Mouse (Mus musculus): ENCODE measurements around the gene Gzma.
A peak's percentile ranks its signal among the peaks of the same experiment; 100 is the strongest.

The Gzma gene

GRCm38 (mm10) chr13:113079021-113079420 lies 21.8 kb downstream of the Gzma start:
- no peaks in the 10 kb centered on the region for H3K36me3 ChIP-seq (ENCODE audit: control insufficient read depth, insufficient read depth, low read length, poor library complexity, severe bottlenecking)
- DNase-seq (ENCODE audit: low read depth, low spot score) = no peak
- H3K27me3 ChIP-seq (ENCODE audit: control insufficient read depth, insufficient read depth, low read length, poor library complexity, severe bottlenecking) = no peaks in the 10 kb centered on the region; the same call in 1 of the 2 replicates

GRCm38 (mm10) chr13:113064542-113064941 lies 36.2 kb downstream of the Gzma start:
- DNase-seq (ENCODE audit: low read depth, low spot score) = no peak
- Histone ChIP-seq H3K36me3 (ENCODE audit: control insufficient read depth, insufficient read depth, low read length, poor library complexity, severe bottlenecking) (no peaks in the 10 kb centered on the region), H3K27me3 (ENCODE audit: control insufficient read depth, insufficient read depth, low read length, poor library complexity, severe bottlenecking) (no peaks in the 10 kb centered on the region)

GRCm38 (mm10) chr13:113061746-113062145 lies 39.0 kb downstream of the Gzma start:
- H3K27me3 ChIP-seq (ENCODE audit: control insufficient read depth, insufficient read depth, low read length, poor library complexity, severe bottlenecking) = no peaks in the 10 kb centered on the region
- H3K36me3 ChIP-seq (ENCODE audit: control insufficient read depth, insufficient read depth, low read length, poor library complexity, severe bottlenecking) = no peaks in the 10 kb centered on the region
- DNase-seq (ENCODE audit: low read depth, low spot score) = no peak

- Histone ChIP-seq H3K27me3 (ENCODE audit: control insufficient read depth, insufficient read depth, low read length, poor library complexity, severe bottlenecking) (no peaks in the 10 kb centered on the region), H3K36me3 (ENCODE audit: control insufficient read depth, insufficient read depth, low read length, poor library complexity, severe bottlenecking) (no peaks in the 10 kb centered on the region)
- no peak for DNase-seq (ENCODE audit: low read depth, low spot score)
These were observed 45.0 kb downstream of the Gzma start for GRCm38 (mm10) chr13:113055826-113056225.

- Histone ChIP-seq H3K27me3 (ENCODE audit: control insufficient read depth, insufficient read depth, low read length, poor library complexity, severe bottlenecking) (no peaks in the 10 kb centered on the region), H3K36me3 (ENCODE audit: control insufficient read depth, insufficient read depth, low read length, poor library complexity, severe bottlenecking) (no peaks in the 10 kb centered on the region)
- DNase-seq (ENCODE audit: low read depth, low spot score) = no peak
These were observed 46.6 kb downstream of the Gzma start for GRCm38 (mm10) chr13:113054230-113054629.

GRCm38 (mm10) chr13:113047647-113048046 lies 53.1 kb downstream of the Gzma start:
- Histone ChIP-seq H3K36me3 (ENCODE audit: control insufficient read depth, insufficient read depth, low read length, poor library complexity, severe bottlenecking) (no peaks in the 10 kb centered on the region), H3K27me3 (ENCODE audit: control insufficient read depth, insufficient read depth, low read length, poor library complexity, severe bottlenecking) (no peaks in the 10 kb centered on the region)
- no peak for DNase-seq (ENCODE audit: low read depth, low spot score)

- H3K36me3 ChIP-seq (ENCODE audit: control insufficient read depth, insufficient read depth, low read length, poor library complexity, severe bottlenecking) = no peaks in the 10 kb centered on the region
- no peaks in the 10 kb centered on the region for H3K27me3 ChIP-seq (ENCODE audit: control insufficient read depth, insufficient read depth, low read length, poor library complexity, severe bottlenecking)
- no peak for DNase-seq (ENCODE audit: low read depth, low spot score)
These were observed 53.8 kb downstream of the Gzma start for GRCm38 (mm10) chr13:113047018-113047417.

- no peaks in the 10 kb centered on the region for H3K36me3 ChIP-seq (ENCODE audit: control insufficient read depth, insufficient read depth, low read length, poor library complexity, severe bottlenecking)
- peak; percentile 29 for DNase-seq (ENCODE audit: low read depth, low spot score)
- no peaks in the 10 kb centered on the region for H3K27me3 ChIP-seq (ENCODE audit: control insufficient read depth, insufficient read depth, low read length, poor library complexity, severe bottlenecking)
These were observed 54.4 kb downstream of the Gzma start, which contains the start of gene Gpx8 for GRCm38 (mm10) chr13:113046211-113046883. Gene Gpx8, minus strand, starts transcription at chr13:113046410.

- Histone ChIP-seq H3K36me3 (ENCODE audit: control insufficient read depth, insufficient read depth, low read length, poor library complexity, severe bottlenecking) (no peaks in the 10 kb centered on the region), H3K27me3 (ENCODE audit: control insufficient read depth, insufficient read depth, low read length, poor library complexity, severe bottlenecking) (no peaks in the 10 kb centered on the region)
- no peak for DNase-seq (ENCODE audit: low read depth, low spot score)
These were observed 55.2 kb downstream of the Gzma start for GRCm38 (mm10) chr13:113045458-113046110.

- Histone ChIP-seq H3K36me3 (ENCODE audit: control insufficient read depth, insufficient read depth, low read length, poor library complexity, severe bottlenecking) (no peaks in the 10 kb centered on the region), H3K27me3 (ENCODE audit: control insufficient read depth, insufficient read depth, low read length, poor library complexity, severe bottlenecking) (no peaks in the 10 kb centered on the region)
- no peak for DNase-seq (ENCODE audit: low read depth, low spot score)
These were observed 55.9 kb downstream of the Gzma start for GRCm38 (mm10) chr13:113044876-113045275.

Data from splenic B cell, adult 2 months (primary cell).